Mouse (Mus musculus) T-helper 2 cell (primary cell): Measurements from ENCODE around the gene Map4.
"Not testable (repeated sequence)": the region's sequence is repeated elsewhere in the genome, so short reads cannot be mapped to it uniquely, and the experiment has no call there.

Source experiments
- in situ Hi-C: fragments of 300-600 bp; cut with MboI, MseI; formaldehyde crosslinking; loops from one replicate; pipeline ENCODE4 v1.15.1; 2025; ENCODE audit warnings: high pct_unique_total_duplicates

The Map4 gene

GRCm38 (mm10) chr9:110124008-110124540 is 192.8 kb downstream of the Map4 start:
- in situ Hi-C loops, result not testable (repeated sequence)

GRCm38 (mm10) chr9:110130896-110131524 is 199.8 kb downstream of the Map4 start:
- in situ Hi-C loops, result no loop called here

GRCm38 (mm10) chr9:110131525-110132197 is 200.4 kb downstream of the Map4 start:
- in situ Hi-C loops, result no loop called here

DNA sequence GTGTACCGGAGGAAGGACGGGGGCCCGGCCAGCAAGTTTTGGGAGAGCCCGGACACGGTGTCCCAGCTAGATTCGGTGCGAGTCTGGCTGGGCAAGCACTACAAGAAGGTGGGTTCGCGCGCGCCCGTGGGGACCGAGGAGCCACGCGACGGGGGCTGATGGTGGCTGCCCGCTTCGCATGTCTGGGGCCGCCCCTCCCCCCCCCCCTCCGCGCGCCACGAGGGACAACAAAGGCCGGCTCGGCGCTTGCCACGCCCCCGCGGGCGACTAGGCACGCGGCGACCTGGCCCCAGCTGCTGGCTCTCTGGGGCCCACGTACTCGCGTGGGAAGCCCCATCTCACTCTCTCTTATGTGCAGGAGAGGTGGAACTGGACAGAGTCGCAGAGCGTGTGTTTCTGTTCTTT is 200.9 kb downstream of the Map4 start:
- in situ Hi-C loops, result no loop called here

- in situ Hi-C loops, result no loop called here
Observed at GRCm38 (mm10) chr9:110132921-110133320, 201.7 kb downstream of the Map4 start.
